Mouse (Mus musculus): ENCODE data around the gene Ipo7.

The Ipo7 gene

GRCm38 (mm10) chr7:110100854-110101253, 82.8 kb downstream of the Ipo7 start:
- DNase-seq (ENCODE audit: inconsistent age in 2 of 2, low spot score in 1 of 2) = no peak

GRCm38 (mm10) chr7:110101266-110101665, 83.2 kb downstream of the Ipo7 start:
- no peak for DNase-seq (ENCODE audit: inconsistent age in 2 of 2, low spot score in 1 of 2)

- DNase-seq (ENCODE audit: inconsistent age in 2 of 2, low spot score in 1 of 2) = no peak
Observed at GRCm38 (mm10) chr7:110105041-110105440, 87.0 kb downstream of the Ipo7 start.

Measured in adrenal gland, adult (tissue).